Mouse (Mus musculus) heart, adult 2 months (tissue): ENCODE data around the gene Fgd2.

Experiments used
- CTCF ChIP-seq: fragments of 200-600 bp; IDR thresholded peaks from 2 replicates; pipeline ENCODE4 v1.8.1; 2022; ENCODE audit warnings: antibody characterized with exemption, mild to moderate bottlenecking, moderate library complexity
- POLR2A ChIP-seq: fragments of 200-500 bp; IDR thresholded peaks from 2 replicates; pipeline ENCODE4 v1.6.1; 2011; ENCODE audit warnings: mild to moderate bottlenecking, low read depth, low read length, control low read depth; ENCODE audit not compliant: insufficient read depth

DNA sequence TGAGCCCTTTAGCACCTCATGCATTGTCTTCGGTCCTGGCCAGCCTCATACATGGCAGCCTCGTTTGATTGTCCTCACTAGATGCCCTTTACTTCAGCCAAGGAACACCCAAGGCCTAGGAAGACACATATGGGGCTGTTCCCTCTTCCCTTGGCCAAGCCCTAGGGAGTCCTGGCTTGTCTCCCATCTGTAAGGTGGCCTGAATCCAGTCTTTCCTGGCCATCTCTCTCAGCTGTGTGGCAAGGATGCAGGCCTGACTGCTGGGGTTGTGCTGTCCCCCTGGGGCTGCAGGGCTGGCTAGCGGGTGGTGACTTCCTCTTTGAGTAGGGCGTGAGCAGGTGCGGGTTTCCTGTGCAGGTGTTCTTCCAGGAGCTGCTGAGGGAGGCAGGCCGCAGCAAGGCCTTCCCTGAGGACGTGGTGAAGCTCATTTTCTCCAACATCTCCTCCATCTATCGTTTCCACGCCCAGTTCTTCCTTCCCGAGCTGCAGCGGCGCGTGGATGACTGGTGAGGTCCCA lies 4.4 kb downstream of the Fgd2 start:
- no peak for TF ChIP-seq CTCF
- TF ChIP-seq POLR2A, result no peak
